Mouse (Mus musculus) heart, adult 8-10 months (tissue): Measurements from ENCODE around the gene Palm. TPM values are rescaled to one million over a fixed set of nuclear protein-coding genes. Genes with fewer than 3 reads are reported as not detected.
A peak's percentile ranks its signal among the peaks of the same experiment; 100 is the strongest.

Experiments used
- DNase-seq: peaks from one replicate; pipeline ENCODE4 v3.0.0; 2022; ENCODE audit warnings: low spot score
- total RNA-seq, 4 experiments: library from RNA; stranded (reverse); gene quantifications; 2 replicates each; pipeline ENCODE4 v1.2.4; 2022

Palm gene
- total RNA-seq, 4 experiments from 2014 or later: 37.8 to 53.8 (median 51.7) TPM

- DNase-seq: no peak
Measured at GRCm38 (mm10) chr10:79798289-79798928, 5.0 kb downstream of the Palm start.

GRCm38 (mm10) chr10:79800508-79800907 lies 7.1 kb downstream of the Palm start:
- DNase-seq: no peak

DNA sequence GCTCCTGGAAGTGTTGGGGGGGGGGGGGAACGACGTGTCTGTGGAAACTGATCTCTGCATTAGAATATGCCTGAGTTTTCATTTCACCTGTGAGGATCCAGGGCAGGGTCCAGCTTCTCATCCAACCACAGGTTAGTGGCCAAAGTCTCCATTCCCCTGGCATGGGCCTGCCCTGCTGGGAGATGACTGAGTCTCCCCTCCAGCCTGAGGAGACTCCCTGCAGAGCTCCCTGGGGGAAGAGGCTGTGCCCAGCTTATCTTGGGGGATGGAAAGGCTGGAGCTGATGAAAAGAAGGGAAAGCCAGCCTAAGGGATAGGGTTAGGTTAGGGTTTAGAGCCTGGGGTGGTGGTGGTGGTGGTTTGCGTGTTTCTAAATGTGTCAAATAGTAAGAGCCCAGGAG lies 8.5 kb downstream of the Palm start:
- DNase-seq: no peak

GRCm38 (mm10) chr10:79802331-79802971 lies 9.1 kb downstream of the Palm start:
- peak; percentile 71 for DNase-seq

- no peak for DNase-seq
Measured at GRCm38 (mm10) chr10:79803716-79804323, 10.4 kb downstream of the Palm start.

GRCm38 (mm10) chr10:79805636-79806035 lies 12.3 kb downstream of the Palm start:
- DNase-seq: peak; percentile 77

- DNase-seq: no peak
Measured at GRCm38 (mm10) chr10:79806331-79806730, 13.0 kb downstream of the Palm start.

DNA sequence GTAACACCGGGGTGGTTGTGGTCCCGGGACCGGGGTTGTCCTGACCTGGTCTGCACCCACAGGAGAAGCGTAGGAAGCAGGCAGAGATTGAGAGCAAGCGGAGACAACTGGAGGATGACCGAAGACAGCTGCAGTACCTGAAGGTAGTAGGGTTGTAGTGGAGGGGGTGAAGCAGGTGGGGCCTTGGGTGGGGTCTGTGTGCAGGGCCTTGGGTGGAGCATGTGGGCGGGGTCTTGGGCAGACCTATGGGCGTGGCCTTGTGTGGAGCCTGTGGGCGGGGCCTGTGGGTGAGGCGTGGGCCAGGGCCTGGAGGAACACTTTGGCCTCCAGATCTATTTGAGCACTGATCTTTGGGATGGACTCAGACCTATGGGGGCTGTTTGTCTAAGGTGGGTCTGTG lies 13.6 kb downstream of the Palm start:
- DNase-seq: peak; percentile 57

DNA sequence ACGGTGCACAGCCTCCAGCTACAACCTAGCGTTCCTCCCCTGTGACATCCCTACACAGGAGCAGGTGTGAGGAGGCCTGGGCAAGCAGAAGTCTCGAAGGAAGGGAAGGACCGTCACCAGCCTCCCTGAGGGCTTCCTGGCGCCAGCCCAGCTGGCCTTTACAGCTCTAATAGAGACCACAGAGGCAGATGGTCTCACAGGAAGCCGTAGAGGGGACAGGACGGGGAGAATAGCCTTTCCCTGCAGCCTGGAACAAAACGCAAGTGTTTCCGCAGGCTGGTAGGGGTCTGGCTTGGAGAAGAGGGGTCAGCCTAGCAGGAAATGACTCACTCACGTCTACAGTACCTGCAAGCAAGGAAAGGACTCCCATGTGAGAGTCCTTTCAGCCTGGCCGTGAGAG lies 14.5 kb downstream of the Palm start:
- DNase-seq: peak; percentile 78

DNA sequence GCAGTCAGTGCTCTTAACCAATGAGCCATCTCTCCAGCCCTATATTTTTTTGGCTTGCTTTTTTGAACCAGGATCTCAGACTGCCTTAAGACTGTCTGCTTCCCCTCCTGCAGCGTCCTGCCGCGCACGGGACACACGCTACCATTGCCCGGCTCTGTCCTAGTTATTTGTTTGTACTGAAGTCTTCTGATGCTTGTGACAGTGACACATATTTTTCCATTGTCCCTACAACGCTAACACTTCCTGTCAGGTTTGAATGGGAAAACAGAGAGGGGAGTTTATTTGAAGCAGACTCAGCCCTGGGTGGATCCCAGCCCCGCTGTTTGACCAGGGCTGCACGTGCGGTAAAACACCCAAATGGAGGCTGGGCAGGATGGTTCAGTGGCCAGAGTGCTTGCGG lies 15.4 kb downstream of the Palm start:
- DNase-seq: peak; percentile 49

DNA sequence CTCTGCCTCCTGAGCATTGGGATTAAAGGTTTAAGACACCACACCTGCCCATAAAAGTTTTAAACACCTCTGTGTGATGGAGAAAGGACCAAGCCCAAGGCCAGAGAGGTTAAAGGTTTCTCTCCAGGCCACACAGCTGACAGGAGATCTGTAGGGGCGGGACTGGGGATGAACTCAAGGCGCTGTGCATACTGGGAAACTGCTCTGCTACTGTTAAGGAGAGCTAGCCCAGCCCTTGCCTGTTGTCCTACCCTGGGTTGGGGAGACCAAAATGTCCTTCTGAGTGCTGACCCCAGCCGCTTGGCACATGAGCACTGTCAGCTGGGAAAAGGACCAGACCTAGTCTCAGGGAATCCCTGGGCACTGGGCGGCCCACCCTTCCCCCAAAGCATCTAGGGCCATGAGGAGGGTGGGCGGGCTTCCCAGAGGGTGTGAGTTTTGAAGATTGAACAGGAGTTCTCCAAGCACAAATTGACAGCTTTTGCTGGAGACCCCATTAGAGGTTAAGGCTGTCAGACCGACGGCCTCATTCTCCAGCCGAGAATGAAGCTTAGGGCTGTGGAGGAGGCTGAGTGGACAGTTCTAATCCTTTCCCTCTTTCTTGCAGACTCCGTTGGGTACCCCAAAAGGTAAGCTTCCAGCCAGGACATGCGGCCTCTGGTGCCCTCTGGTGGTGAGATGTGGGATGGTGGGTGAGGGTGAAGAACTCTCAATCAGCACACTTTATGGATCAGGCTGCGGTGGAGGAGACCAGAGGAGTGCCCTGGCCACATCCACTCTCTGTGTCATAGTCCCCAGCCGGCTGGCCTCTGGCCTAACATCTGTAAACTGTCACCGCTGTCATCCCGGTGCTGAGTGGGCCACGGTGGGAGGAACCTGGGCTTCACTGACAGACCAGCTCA lies 18.6 kb downstream of the Palm start:
- DNase-seq: peak; percentile 87

GRCm38 (mm10) chr10:79814271-79814842 lies 21.0 kb downstream of the Palm start:
- no peak for DNase-seq

- DNase-seq: no peak
Measured at GRCm38 (mm10) chr10:79815671-79816494, 22.5 kb downstream of the Palm start.

DNA sequence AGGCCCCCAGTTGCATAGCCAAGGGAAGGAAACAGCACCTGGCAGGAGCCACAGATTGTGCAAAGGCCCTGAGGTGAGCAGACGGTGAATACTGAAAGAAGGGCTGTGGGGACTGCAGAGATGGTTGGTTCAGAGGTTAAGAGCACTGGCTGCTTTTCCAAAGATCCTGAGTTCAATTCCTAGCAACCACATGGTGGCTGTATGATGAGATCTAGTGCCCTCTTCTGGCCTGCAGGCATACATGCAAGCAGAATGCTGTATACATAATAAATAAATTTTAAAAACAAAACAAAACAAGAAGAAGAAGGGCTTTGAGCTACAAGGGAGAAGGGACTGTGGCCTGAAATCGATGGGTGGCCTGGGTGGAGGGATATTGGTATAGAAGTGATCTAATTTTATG lies 23.7 kb downstream of the Palm start:
- no peak for DNase-seq

GRCm38 (mm10) chr10:79818225-79818624 lies 24.9 kb downstream of the Palm start:
- DNase-seq: no peak

GRCm38 (mm10) chr10:79819606-79820005 lies 26.2 kb downstream of the Palm start:
- DNase-seq: no peak

GRCm38 (mm10) chr10:79820277-79820676 lies 26.9 kb downstream of the Palm start:
- DNase-seq: no peak

GRCm38 (mm10) chr10:79820782-79821181 lies 27.4 kb downstream of the Palm start, which contains the start of gene Misp:
Misp (plus strand) TSS chr10:79820989.
- no peak for DNase-seq

DNA sequence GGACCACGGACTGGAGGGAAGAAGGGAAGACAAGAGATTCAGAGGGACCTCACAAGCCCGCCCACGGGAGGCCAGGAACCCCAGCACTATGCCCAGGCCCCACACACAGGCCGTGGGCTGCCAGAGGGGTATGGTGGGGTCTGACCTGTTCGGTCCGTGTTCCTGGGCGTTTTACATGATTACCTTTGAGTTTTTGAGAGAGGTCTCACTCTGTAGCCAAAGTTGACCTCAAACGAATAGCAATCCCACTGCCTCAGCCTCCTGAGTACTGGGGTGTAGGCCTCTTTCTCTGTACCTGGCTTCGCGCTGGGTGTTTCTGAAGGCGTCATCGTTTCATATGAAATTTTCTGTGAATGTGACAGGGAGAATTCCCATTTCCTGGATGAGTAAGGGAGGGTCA lies 28.4 kb downstream of the Palm start:
- DNase-seq: no peak

DNA sequence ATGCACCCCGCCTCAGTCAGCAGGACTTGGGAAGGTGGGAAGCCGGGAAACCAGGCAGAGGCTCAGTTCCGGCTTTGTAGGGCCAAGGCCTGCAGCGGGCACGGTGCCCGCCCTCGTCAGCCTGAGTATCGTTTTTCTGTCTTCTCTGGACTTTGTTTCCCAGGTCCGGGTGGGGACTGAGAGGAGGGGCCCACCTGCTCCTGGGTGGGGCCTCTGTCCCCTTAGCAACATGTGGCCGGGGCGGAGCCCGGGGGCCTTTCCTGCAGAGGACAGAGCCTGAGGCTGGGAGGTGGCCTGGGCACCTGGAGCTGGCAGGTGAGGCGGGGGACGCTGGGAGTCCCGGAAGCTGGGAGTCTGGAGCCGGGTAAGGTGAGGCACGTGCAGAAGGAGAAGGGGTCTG lies 29.0 kb downstream of the Palm start:
- no peak for DNase-seq

DNA sequence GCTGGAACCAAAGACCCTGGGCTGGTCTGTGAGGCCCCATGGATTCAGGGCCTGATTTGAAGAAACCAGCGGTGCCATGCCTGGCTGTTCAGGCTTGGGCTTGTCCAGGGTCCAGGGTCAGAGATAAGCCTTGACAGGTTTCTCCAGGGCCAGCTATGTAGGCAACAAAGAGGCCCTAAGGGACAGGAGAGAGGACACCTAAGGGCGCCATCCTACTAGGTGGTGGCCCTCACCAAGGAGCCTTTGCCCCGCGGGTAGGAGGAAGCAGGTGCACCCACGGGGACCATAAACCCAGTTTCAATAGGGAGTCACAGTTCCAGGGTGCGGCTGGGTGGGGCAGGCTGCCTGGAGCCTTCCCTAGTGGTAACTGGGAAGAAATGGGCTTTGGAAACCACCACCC lies 29.6 kb downstream of the Palm start:
- no peak for DNase-seq
